Mouse (Mus musculus) hindbrain, embryonic 16.5 days (tissue): ENCODE measurements around the gene Rora. TPM values are rescaled to one million over a fixed set of nuclear protein-coding genes. Genes with fewer than 3 reads are reported as not detected.
A peak's percentile ranks its signal among the peaks of the same experiment; 100 is the strongest.

ENCODE experiments used
- ATAC-seq: fragments of 200-750 bp; cut with Nextera tagmentation; 2 replicates; pipeline ENCODE4 v1.8.0; 2017; ENCODE audit warnings: moderate TSS enrichment, moderate library complexity
- H3K27ac ChIP-seq: fragments of 300-500 bp; sonication (generic); 2 replicates; pipeline ENCODE4 v1.5.1; 2014; ENCODE audit warnings: low read depth, mild to moderate bottlenecking, control low read depth, low read length, moderate library complexity
- H3K27me3 ChIP-seq: fragments of 300-500 bp; sonication (generic); replicated peaks from 2 replicates; pipeline ENCODE4 v1.6.1; 2014; ENCODE audit warnings: low read length; ENCODE audit not compliant: control insufficient read depth, insufficient read depth
- H3K36me3 ChIP-seq: fragments of 300-500 bp; sonication (generic); 2 replicates; pipeline ENCODE4 v1.6.1; 2014; ENCODE audit warnings: mild to moderate bottlenecking, low read length, moderate library complexity, mixed read lengths; ENCODE audit not compliant: control insufficient read depth, insufficient read depth
- H3K4me1 ChIP-seq: fragments of 300-500 bp; sonication (generic); 2 replicates; pipeline ENCODE4 v1.6.1; 2014; ENCODE audit warnings: low read depth, low read length; ENCODE audit not compliant: control insufficient read depth, insufficient read depth
- H3K4me2 ChIP-seq: fragments of 300-500 bp; sonication (generic); 2 replicates; pipeline ENCODE4 v1.6.1; 2014; ENCODE audit warnings: mild to moderate bottlenecking, low read length, control low read depth, moderate library complexity
- H3K4me3 ChIP-seq: fragments of 300-500 bp; sonication (generic); 2 replicates; pipeline ENCODE4 v1.5.1; 2014; ENCODE audit warnings: mild to moderate bottlenecking, low read length, control low read depth, moderate library complexity
- H3K9ac ChIP-seq: fragments of 300-500 bp; sonication (generic); 2 replicates; pipeline ENCODE4 v1.6.1; 2014; ENCODE audit warnings: low read depth, mild to moderate bottlenecking, control low read depth, low read length, moderate library complexity
- H3K9me3 ChIP-seq: fragments of 300-500 bp; sonication (generic); 2 replicates; pipeline ENCODE4 v1.6.1; 2014; ENCODE audit warnings: mild to moderate bottlenecking, low read length, moderate library complexity; ENCODE audit not compliant: control insufficient read depth
- WGBS: fragments of 180-500 bp; shearing (Covaris S2); extraction: QIAGEN DNeasy Blood & Tissue Kit; methylation state at CpG from one replicate; pipeline ENCODE4 v1.1.7; 2014; 5-methylcytosine and 5-hydroxymethylcytosine counted together
- polyA plus RNA-seq: library from polyadenylated mRNA; unstranded; fragments of >200 nt; fragmentation: Nextera tagmentation; extraction: Ambion mirVana; gene quantifications from 2 replicates; pipeline ENCODE4 v1.2.1, GENCODE M21; 2015

Rora gene
- polyA plus RNA-seq, 1 experiment from 2014 or later: 38.3 TPM

- ATAC-seq: no peak
- Histone ChIP-seq H3K9me3 (no peaks in the 10 kb centered on the region), H3K9ac (no peak overlapping the region), H3K4me1 (peaks cover 5% of the 10 kb centered on the region), H3K4me2 (no peak overlapping the region), H3K36me3 (no peaks in the 10 kb centered on the region), H3K4me3 (no peak overlapping the region), H3K27me3 (no peaks in the 10 kb centered on the region), H3K27ac (peak overlapping the region; percentile 59)
- 21% methylated on average over 4 of the region's 4 CpGs for WGBS
Observed at GRCm38 (mm10) chr9:69301955-69302354, 648.4 kb downstream of the Rora start.

GRCm38 (mm10) chr9:69302846-69303245 is 649.3 kb downstream of the Rora start:
- Histone ChIP-seq H3K36me3 (no peaks in the 10 kb centered on the region), H3K27me3 (no peaks in the 10 kb centered on the region), H3K4me3 (no peak overlapping the region), H3K9ac (no peak overlapping the region), H3K9me3 (no peaks in the 10 kb centered on the region), H3K27ac (no peak overlapping the region), H3K4me1 (peaks cover 5% of the 10 kb centered on the region), H3K4me2 (no peak overlapping the region; the same call in 1 of the 2 replicates)
- ATAC-seq: no peak
- 14% methylated on average over 5 of the region's 5 CpGs for WGBS

GRCm38 (mm10) chr9:69303346-69303944 is 649.9 kb downstream of the Rora start:
- no peak for ATAC-seq
- 73% methylated on average over 4 of the region's 4 CpGs for WGBS

GRCm38 (mm10) chr9:69303962-69304361 is 650.4 kb downstream of the Rora start:
- Histone ChIP-seq H3K4me2 (no peak overlapping the region), H3K36me3 (no peaks in the 10 kb centered on the region), H3K27me3 (no peaks in the 10 kb centered on the region), H3K4me3 (no peak overlapping the region), H3K9me3 (no peaks in the 10 kb centered on the region), H3K9ac (no peak overlapping the region), H3K27ac (no peak overlapping the region), H3K4me1 (peaks cover 5% of the 10 kb centered on the region)
- no peak for ATAC-seq
- WGBS: 92% methylated on average over 4 of the region's 4 CpGs

More at GRCm38 (mm10) chr9:69303346-69303944, 649.9 kb downstream of the Rora start:
- no peaks in the 10 kb centered on the region for H3K9me3 ChIP-seq
- H3K4me1 ChIP-seq: peaks cover 5% of the 10 kb centered on the region
- H3K27ac ChIP-seq: no peak overlapping the region
- no peaks in the 10 kb centered on the region for H3K27me3 ChIP-seq
- no peak overlapping the region for H3K9ac ChIP-seq
- no peak overlapping the region for H3K4me3 ChIP-seq
- H3K36me3 ChIP-seq: no peaks in the 10 kb centered on the region
- H3K4me2 ChIP-seq: no peak overlapping the region

- Histone ChIP-seq H3K4me2 (no peak overlapping the region), H3K9me3 (no peaks in the 10 kb centered on the region), H3K4me3 (no peak overlapping the region), H3K27me3 (no peaks in the 10 kb centered on the region), H3K36me3 (no peaks in the 10 kb centered on the region), H3K4me1 (peaks cover 5% of the 10 kb centered on the region), H3K27ac (no peak overlapping the region), H3K9ac (no peak overlapping the region)
- 75% methylated on average over 10 of the region's 10 CpGs for WGBS
- ATAC-seq: no peak
Observed at GRCm38 (mm10) chr9:69304492-69304891, 650.9 kb downstream of the Rora start.

GRCm38 (mm10) chr9:69304991-69305390 is 651.4 kb downstream of the Rora start:
- Histone ChIP-seq H3K9ac (no peak overlapping the region), H3K4me1 (peaks cover 5% of the 10 kb centered on the region), H3K9me3 (no peaks in the 10 kb centered on the region), H3K4me3 (no peak overlapping the region), H3K36me3 (no peaks in the 10 kb centered on the region), H3K4me2 (no peak overlapping the region), H3K27me3 (0 out of 2 replicates have a peak, but pooled peaks cover 1% of the 10 kb centered on the region), H3K27ac (no peak overlapping the region)
- no peak for ATAC-seq
- WGBS: 75% methylated on average over 3 of the region's 3 CpGs

- peaks cover 8% of the 10 kb centered on the region for H3K4me1 ChIP-seq
Observed at GRCm38 (mm10) chr9:69306734-69307528, 653.3 kb downstream of the Rora start.

GRCm38 (mm10) chr9:69307974-69308373 is 654.4 kb downstream of the Rora start:
- Histone ChIP-seq H3K27me3 (0 out of 2 replicates have a peak, but pooled peaks cover 2% of the 10 kb centered on the region), H3K4me3 (no peak overlapping the region), H3K4me2 (no peak overlapping the region), H3K4me1 (peaks cover 8% of the 10 kb centered on the region), H3K9me3 (no peaks in the 10 kb centered on the region), H3K27ac (no peak overlapping the region), H3K36me3 (no peaks in the 10 kb centered on the region), H3K9ac (no peak overlapping the region)
- WGBS: 89% methylated on average over 11 of the region's 11 CpGs
- ATAC-seq: no peak

More at GRCm38 (mm10) chr9:69306734-69307528, 653.3 kb downstream of the Rora start:
- Histone ChIP-seq H3K27ac (0 out of 2 replicates have a peak overlapping the region, but pooled peaks have one; percentile 24), H3K9ac (no peak overlapping the region), H3K36me3 (no peaks in the 10 kb centered on the region), H3K4me3 (no peak overlapping the region), H3K27me3 (0 out of 2 replicates have a peak, but pooled peaks cover 2% of the 10 kb centered on the region), H3K4me2 (no peak overlapping the region), H3K9me3 (no peaks in the 10 kb centered on the region)
- no peak for ATAC-seq
- WGBS: 62% methylated on average over 9 of the region's 9 CpGs

- 59% methylated on average over 12 of the region's 12 CpGs for WGBS
- 0 out of 2 replicates have a peak, but pooled peaks cover 2% of the 10 kb centered on the region for H3K27me3 ChIP-seq
- no peak for ATAC-seq
- no peaks in the 10 kb centered on the region for H3K36me3 ChIP-seq
- no peak overlapping the region for H3K27ac ChIP-seq
- no peak overlapping the region for H3K4me3 ChIP-seq
- no peaks in the 10 kb centered on the region for H3K9me3 ChIP-seq
- no peak overlapping the region for H3K9ac ChIP-seq
- H3K4me2 ChIP-seq: no peak overlapping the region; the same call in 1 of the 2 replicates
- H3K4me1 ChIP-seq: peaks cover 8% of the 10 kb centered on the region
Observed at GRCm38 (mm10) chr9:69310524-69310923, 656.9 kb downstream of the Rora start.
